ENCODE assay signal across 17 mouse cellular contexts in genomic region chr4:91157047-91157446, GRCm38 (mm10).
DNase-seq lines count a peak whose midpoint lies in the region; TF ChIP-seq lines count a peak whose summit lies in the region.
"Had no signal": no experiment of that assay in that cellular context is flagged by ENCODE, and none has a peak within 500 bp of the region (broad histone marks: within the 10 kb centered on the region; RNA-seq: fewer than 3 reads in every experiment).

No protein-coding gene starts in this region.

- H3K4me1 ChIP-seq in lung, adult 2 months (ENCODE audit: control insufficient read depth, insufficient read depth, low read length) = no peaks in the 10 kb centered on the region
- H3K4me1 ChIP-seq: embryonic facial prominence, embryonic 13.5 days; forebrain, embryonic 12.5 days; heart, embryonic 13.5 days; neural tube, embryonic 13.5 days had no signal

- TF ChIP-seq POLR2A in lung, adult 2 months (IDR thresholded peaks at IDR 0.05; ENCODE audit: borderline replicate concordance, extremely low read depth, low read depth, low read length) = no peak

- TF ChIP-seq CTCF in lung, adult 2 months (IDR thresholded peaks at IDR 0.05; ENCODE audit: insufficient read depth, low read length) = no peak

- DNase-seq in cerebellum, postnatal 10 days = peak; percentile 50 to 74
- no peak for DNase-seq in cerebellum, adult 9-10 months
- peak; percentile 2 to 3 for DNase-seq in lung, adult 18-20 months
- DNase-seq in lung, adult 2 months = no peak
- peak; percentile 19 for DNase-seq in heart, postnatal 4 days
- DNase-seq in testis, postnatal 10 days (ENCODE audit: low spot score) = peak; percentile 58
- no peak for DNase-seq in layer of hippocampus, postnatal 25 days (ENCODE audit: extremely low spot score in 1 of 2, low spot score in 1 of 2)
- DNase-seq in right cerebral cortex, adult 18-20 months = no peak
- DNase-seq: cerebellum, postnatal 25 days; kidney, postnatal 25 days; right cerebral cortex, postnatal 4 days had no signal

- H3K4me3 ChIP-seq in lung, adult 2 months (replicated peaks; ENCODE audit: extremely low read depth, low read depth, low read length) = no peak overlapping the region
- H3K4me3 ChIP-seq: embryonic facial prominence, embryonic 13.5 days; forebrain, embryonic 12.5 days; heart, embryonic 13.5 days; limb, embryonic 10.5 days; midbrain, embryonic 15.5 days; neural tube, embryonic 13.5 days had no signal

- 48% methylated on average over 7 of the region's 7 CpGs for WGBS in lung, adult 2 months

Comparison
In these comparisons a context has a peak if more than half of its experiments do, and no peak if none do; other contexts are left out.
1. DNase-seq: peak in cerebellum, postnatal 10 days (2 of 2), lung, adult 18-20 months (2 of 2), heart, postnatal 4 days (single experiment) and testis, postnatal 10 days (single experiment); none in cerebellum, adult 9-10 months (single experiment), lung, adult 2 months (single experiment), layer of hippocampus, postnatal 25 days (0 of 2) and right cerebral cortex, adult 18-20 months (single experiment).